Mouse (Mus musculus) midbrain, embryonic 16.5 days (tissue): ENCODE measurements around the gene Sema5b. TPM values are rescaled to one million over a fixed set of nuclear protein-coding genes. Genes with fewer than 3 reads are reported as not detected.

Source experiments
- ATAC-seq: fragments of 200-750 bp; cut with Nextera tagmentation; 2 replicates; pipeline ENCODE4 v1.8.0; 2017; ENCODE audit warnings: moderate TSS enrichment
- H3K27ac ChIP-seq: fragments of 300-500 bp; sonication (generic); 2 replicates; pipeline ENCODE4 v1.5.1; 2014; ENCODE audit warnings: mild to moderate bottlenecking, low read length, mixed read lengths
- H3K27me3 ChIP-seq: fragments of 300-500 bp; sonication (generic); 2 replicates; pipeline ENCODE4 v1.6.1; 2014; ENCODE audit warnings: low read depth, low read length, mixed read lengths; ENCODE audit not compliant: control insufficient read depth, insufficient read depth
- H3K36me3 ChIP-seq: fragments of 300-500 bp; sonication (generic); 2 replicates; pipeline ENCODE4 v1.6.1; 2014; ENCODE audit warnings: mild to moderate bottlenecking, low read length, moderate library complexity, mixed read lengths; ENCODE audit not compliant: control insufficient read depth, insufficient read depth
- H3K4me1 ChIP-seq: fragments of 300-500 bp; sonication (generic); 2 replicates; pipeline ENCODE4 v1.6.1; 2014; ENCODE audit warnings: mild to moderate bottlenecking, low read length, mixed read lengths; ENCODE audit not compliant: control insufficient read depth, insufficient read depth
- H3K4me2 ChIP-seq: fragments of 300-500 bp; sonication (generic); 2 replicates; pipeline ENCODE4 v1.6.1; 2014; ENCODE audit warnings: mild to moderate bottlenecking, low read length, mixed read lengths
- H3K4me3 ChIP-seq: fragments of 300-500 bp; sonication (generic); 2 replicates; pipeline ENCODE4 v1.5.1; 2014; ENCODE audit warnings: low read depth, mild to moderate bottlenecking, low read length, moderate library complexity, mixed read lengths
- H3K9ac ChIP-seq: fragments of 300-500 bp; sonication (generic); 2 replicates; pipeline ENCODE4 v1.6.1; 2014; ENCODE audit warnings: low read depth, low read length, mixed read lengths
- H3K9me3 ChIP-seq: fragments of 300-500 bp; sonication (generic); replicated peaks from 2 replicates; pipeline ENCODE4 v1.6.1; 2014; ENCODE audit warnings: mild to moderate bottlenecking, low read length, mixed read lengths; ENCODE audit not compliant: control insufficient read depth, poor library complexity, severe bottlenecking
- WGBS: fragments of 180-500 bp; shearing (Covaris S2); extraction: QIAGEN DNeasy Blood & Tissue Kit; methylation state at CpG from one replicate; pipeline ENCODE4 v1.1.7; 2014; 5-methylcytosine and 5-hydroxymethylcytosine counted together
- polyA plus RNA-seq: library from polyadenylated mRNA; unstranded; fragments of >200 nt; fragmentation: Nextera tagmentation; extraction: Ambion mirVana; gene quantifications from 2 replicates; pipeline ENCODE4 v1.2.1, GENCODE M21; 2015

Gene Sema5b
- polyA plus RNA-seq, 1 experiment from 2014 or later: 17.5 TPM

DNA sequence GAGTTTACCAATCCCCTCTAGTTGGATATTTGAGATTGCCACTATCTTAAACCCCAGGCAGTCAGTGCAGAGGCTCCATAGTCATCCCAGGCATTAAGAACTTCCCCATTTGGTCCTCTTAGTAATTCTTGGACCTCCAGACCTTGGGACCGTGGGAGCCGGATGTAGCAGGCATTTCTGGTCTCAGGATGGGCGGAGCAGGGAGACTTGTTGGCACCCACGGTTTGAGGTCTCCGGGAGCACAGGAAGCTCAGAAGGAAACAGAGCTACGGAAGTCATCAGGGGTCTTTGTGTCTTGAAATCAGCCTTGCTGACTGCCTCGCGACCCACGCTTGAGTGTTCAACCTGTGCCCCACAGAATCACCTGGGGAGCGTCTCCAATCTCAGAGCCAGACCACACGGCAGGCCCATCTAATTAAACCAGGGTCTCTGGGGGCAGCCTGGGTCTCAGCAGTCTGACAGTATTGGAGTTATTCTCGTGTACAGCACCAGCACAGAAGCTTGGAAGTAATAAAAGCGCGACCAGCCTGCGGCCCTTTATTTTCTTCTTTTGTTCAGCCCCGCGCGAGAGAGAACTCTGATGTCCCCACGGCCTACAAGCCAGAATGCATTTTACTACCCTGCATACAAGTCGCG, 24.9 kb upstream of the Sema5b start:
- Histone ChIP-seq H3K27ac (no peak overlapping the region), H3K4me2 (no peak overlapping the region), H3K4me1 (peaks cover 3% of the 10 kb centered on the region), H3K9ac (no peak overlapping the region), H3K27me3 (no peaks in the 10 kb centered on the region; the same call in 1 of the 2 replicates), H3K4me3 (no peak overlapping the region), H3K36me3 (no peaks in the 10 kb centered on the region), H3K9me3 (no peaks in the 10 kb centered on the region)
- 46% methylated on average over 21 of the region's 21 CpGs for WGBS
- ATAC-seq: peak; percentile 25; the same call in 1 of the 2 replicates

DNA sequence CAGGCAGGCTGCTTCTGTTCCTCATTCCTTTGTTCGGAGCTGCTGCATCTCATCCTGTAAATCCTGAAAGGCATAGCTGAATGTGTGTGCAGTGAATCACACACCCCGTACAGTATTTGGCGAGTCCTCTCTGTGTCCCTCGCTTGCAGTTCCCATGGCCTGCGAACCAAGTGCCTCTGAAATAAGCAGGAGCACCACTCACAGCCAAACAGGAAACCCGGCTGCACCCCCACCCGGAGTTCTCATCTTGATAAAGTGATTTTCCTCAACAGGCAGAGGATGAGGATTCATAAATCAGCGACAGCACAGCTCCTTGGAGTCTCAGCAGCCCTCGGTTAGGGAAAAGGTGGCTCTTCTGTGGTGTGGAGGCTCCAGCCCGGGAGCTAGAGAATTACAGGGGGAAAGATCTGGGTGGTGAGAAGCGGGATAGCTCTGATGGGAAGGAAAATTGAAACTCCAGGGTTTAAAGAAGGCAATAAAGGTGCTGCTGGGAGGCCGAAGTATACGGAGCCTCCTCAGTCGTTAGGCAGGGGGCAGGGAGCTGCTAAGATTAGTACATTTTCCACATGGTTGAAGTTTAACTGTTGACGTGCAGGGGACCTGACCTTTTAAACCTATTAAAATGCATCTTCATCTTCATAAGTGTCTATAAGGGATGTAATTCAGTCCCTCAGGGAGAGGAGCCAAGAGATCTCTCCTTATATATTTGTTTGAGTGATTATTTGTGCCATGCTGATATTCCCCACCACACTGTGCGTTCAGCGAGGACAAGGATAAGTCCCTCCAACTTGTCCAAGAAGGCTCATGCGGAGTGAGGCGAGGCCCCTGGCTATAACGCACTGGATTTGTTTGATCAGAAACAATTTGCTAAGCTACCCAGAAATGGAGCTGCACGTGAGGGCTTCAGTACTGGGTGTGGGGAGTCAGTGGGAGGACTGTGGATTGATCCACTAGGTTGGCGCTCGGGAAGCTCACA, 22.7 kb upstream of the Sema5b start:
- 54% methylated on average over 23 of the region's 23 CpGs for WGBS
- no peak overlapping the region for H3K9ac ChIP-seq
- H3K4me2 ChIP-seq: no peak overlapping the region
- H3K9me3 ChIP-seq: no peaks in the 10 kb centered on the region
- H3K4me1 ChIP-seq: peaks cover 3% of the 10 kb centered on the region
- no peaks in the 10 kb centered on the region for H3K36me3 ChIP-seq
- H3K27ac ChIP-seq: no peak overlapping the region
- no peaks in the 10 kb centered on the region; the same call in 1 of the 2 replicates for H3K27me3 ChIP-seq
- no peak overlapping the region for H3K4me3 ChIP-seq
- no peak for ATAC-seq

DNA sequence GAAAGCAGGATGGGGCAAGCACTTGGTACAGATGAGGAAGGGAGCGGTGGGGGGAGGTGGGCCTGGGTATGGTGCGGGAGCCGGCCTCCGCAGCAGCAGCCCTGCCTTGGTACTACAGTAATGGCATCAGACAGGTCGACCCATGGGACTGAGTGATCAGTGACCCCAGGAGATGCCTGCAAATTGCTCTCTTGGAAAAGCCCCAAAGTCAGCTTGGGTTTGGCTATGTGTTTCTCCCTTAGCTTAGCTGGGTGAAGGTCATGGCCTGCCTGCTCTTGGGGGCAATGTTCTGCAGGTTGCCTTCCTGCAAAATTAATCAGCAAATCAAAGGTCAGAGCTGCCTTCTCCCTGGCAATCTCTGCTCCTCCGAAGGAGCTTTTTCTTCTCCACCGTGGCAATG, 21.7 kb upstream of the Sema5b start:
- Histone ChIP-seq H3K9me3 (no peaks in the 10 kb centered on the region), H3K27me3 (no peaks in the 10 kb centered on the region; the same call in 1 of the 2 replicates), H3K36me3 (no peaks in the 10 kb centered on the region), H3K4me1 (peaks cover 3% of the 10 kb centered on the region), H3K4me3 (no peak overlapping the region), H3K9ac (no peak overlapping the region), H3K27ac (no peak overlapping the region), H3K4me2 (no peak overlapping the region)
- ATAC-seq: no peak
- WGBS: 55% methylated on average over 7 of the region's 7 CpGs

- Histone ChIP-seq H3K4me3 (no peak overlapping the region), H3K4me1 (peaks cover 6% of the 10 kb centered on the region), H3K27me3 (no peaks in the 10 kb centered on the region), H3K4me2 (no peak overlapping the region), H3K9me3 (no peaks in the 10 kb centered on the region), H3K27ac (no peak overlapping the region), H3K36me3 (no peaks in the 10 kb centered on the region), H3K9ac (no peak overlapping the region)
- no peak for ATAC-seq
- 53% methylated on average over 4 of the region's 4 CpGs for WGBS
Measured at GRCm38 (mm10) chr16:35524200-35524599, 16.7 kb upstream of the Sema5b start.

DNA sequence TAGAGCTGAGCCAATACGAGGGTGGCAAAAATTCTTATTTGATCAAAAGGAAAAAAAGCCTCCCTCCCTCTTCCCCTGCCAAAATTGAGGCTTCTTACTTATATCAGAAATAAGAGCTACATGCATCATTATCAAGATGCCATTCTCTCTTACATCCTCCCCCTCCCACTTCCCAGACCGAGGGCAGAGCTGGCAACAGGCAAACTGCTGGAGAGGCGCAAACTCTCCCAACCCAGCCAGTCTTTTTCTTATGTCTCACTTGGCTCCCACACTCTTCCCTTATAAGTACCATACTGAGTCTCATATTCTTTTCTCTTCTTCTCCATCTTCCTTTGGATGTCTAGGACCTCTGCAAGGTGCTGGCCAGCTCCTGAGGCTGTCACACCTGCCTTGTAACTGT, 6.3 kb upstream of the Sema5b start:
- ATAC-seq: no peak
- H3K27me3 ChIP-seq: peaks cover 5% of the 10 kb centered on the region
- H3K4me1 ChIP-seq: no peaks in the 10 kb centered on the region
- H3K4me2 ChIP-seq: no peak overlapping the region
- H3K4me3 ChIP-seq: no peak overlapping the region
- no peaks in the 10 kb centered on the region for H3K36me3 ChIP-seq
- no peak overlapping the region for H3K27ac ChIP-seq
- H3K9me3 ChIP-seq: no peaks in the 10 kb centered on the region
- no peak overlapping the region for H3K9ac ChIP-seq
- WGBS: 79% methylated on average over 3 of the region's 3 CpGs

GRCm38 (mm10) chr16:35537651-35538050, 3.3 kb upstream of the Sema5b start:
- Histone ChIP-seq H3K27me3 (peaks cover 5% of the 10 kb centered on the region), H3K4me2 (no peak overlapping the region), H3K9me3 (no peaks in the 10 kb centered on the region), H3K4me1 (peaks cover 6% of the 10 kb centered on the region; the same call in 1 of the 2 replicates), H3K27ac (no peak overlapping the region), H3K36me3 (no peaks in the 10 kb centered on the region), H3K4me3 (no peak overlapping the region), H3K9ac (no peak overlapping the region)
- 85% methylated on average over 8 of the region's 8 CpGs for WGBS
- ATAC-seq: no peak

DNA sequence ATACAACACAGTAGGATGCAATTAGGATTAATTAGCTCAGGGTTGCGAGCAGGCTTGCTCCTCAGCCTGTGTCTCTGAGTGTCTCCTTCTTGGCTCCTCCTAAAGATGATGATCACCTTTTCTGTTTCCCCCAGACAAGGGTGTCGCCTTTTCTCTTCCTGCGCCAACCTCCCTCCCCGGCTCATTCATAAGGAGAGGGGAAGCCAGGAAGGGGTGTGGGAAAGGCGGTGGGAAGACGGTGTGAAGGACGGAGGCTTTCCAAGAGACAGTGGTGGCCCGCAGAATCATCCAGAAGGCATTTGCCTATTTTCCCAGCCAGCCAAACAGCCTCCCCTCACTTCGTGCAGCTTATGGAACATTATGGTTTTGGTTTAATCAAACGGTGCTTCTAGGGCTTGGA, 1.9 kb upstream of the Sema5b start:
- no peak overlapping the region for H3K4me2 ChIP-seq
- peaks cover 5% of the 10 kb centered on the region for H3K27me3 ChIP-seq
- no peaks in the 10 kb centered on the region for H3K36me3 ChIP-seq
- no peak overlapping the region for H3K27ac ChIP-seq
- WGBS: 49% methylated on average over 10 of the region's 10 CpGs
- no peak overlapping the region for H3K4me3 ChIP-seq
- no peak for ATAC-seq
- H3K4me1 ChIP-seq: peaks cover 7% of the 10 kb centered on the region; the same call in 1 of the 2 replicates
- H3K9me3 ChIP-seq: no peaks in the 10 kb centered on the region
- H3K9ac ChIP-seq: no peak overlapping the region

- H3K36me3 ChIP-seq: no peaks in the 10 kb centered on the region
- H3K9me3 ChIP-seq: no peaks in the 10 kb centered on the region
Measured at GRCm38 (mm10) chr16:35540333-35541116, 420 bp upstream of the Sema5b start.

More at GRCm38 (mm10) chr16:35540333-35541116, 420 bp upstream of the Sema5b start:
- peak; percentile 33; the same call in 1 of the 2 replicates for ATAC-seq
- Histone ChIP-seq H3K9ac (peak overlapping the region; percentile 85), H3K27ac (peak overlapping the region; percentile 70), H3K4me3 (peak overlapping the region; percentile 82), H3K4me1 (peaks cover 7% of the 10 kb centered on the region; the same call in 1 of the 2 replicates), H3K27me3 (peaks cover 5% of the 10 kb centered on the region), H3K4me2 (peak overlapping the region; percentile 94)
- WGBS: under 1% methylated on average over 23 of the region's 23 CpGs
